Mouse (Mus musculus) hindbrain, embryonic 14.5 days (tissue): ENCODE data around the gene Nptxr. TPM values are rescaled to one million over a fixed set of nuclear protein-coding genes. Genes with fewer than 3 reads are reported as not detected.
"Not testable (repeated sequence)": the region's sequence is repeated elsewhere in the genome, so short reads cannot be mapped to it uniquely, and the experiment has no call there.

Experiments
- ATAC-seq: fragments of 200-750 bp; cut with Nextera tagmentation; 2 replicates; pipeline ENCODE4 v1.8.0; 2017; ENCODE audit warnings: moderate number of reproducible peaks, mild to moderate bottlenecking, moderate TSS enrichment, moderate library complexity; ENCODE audit not compliant: low FRiP score
- DNase-seq: peaks from one replicate; pipeline ENCODE4 v3.0.0-alpha.2; 2015; ENCODE audit warnings: low spot score
- H3K27ac ChIP-seq: fragments of 300-500 bp; sonication (generic); 2 replicates; pipeline ENCODE4 v1.5.1; 2014; ENCODE audit warnings: mild to moderate bottlenecking, moderate library complexity
- H3K27me3 ChIP-seq: fragments of 300-500 bp; sonication (generic); 2 replicates; pipeline ENCODE4 v1.6.1; 2014; ENCODE audit warnings: mild to moderate bottlenecking, low read length, mixed read lengths; ENCODE audit not compliant: control insufficient read depth, insufficient read depth
- H3K36me3 ChIP-seq: fragments of 300-500 bp; sonication (generic); replicated peaks from 2 replicates; pipeline ENCODE4 v1.6.1; 2014; ENCODE audit not compliant: control insufficient read depth, insufficient read depth
- H3K4me1 ChIP-seq: fragments of 300-500 bp; sonication (generic); replicated peaks from 2 replicates; pipeline ENCODE4 v1.6.1; 2014; ENCODE audit warnings: antibody characterized with exemption, low read length, mixed read lengths; ENCODE audit not compliant: control insufficient read depth, insufficient read depth
- H3K4me2 ChIP-seq: fragments of 300-500 bp; sonication (generic); replicated peaks from 2 replicates; pipeline ENCODE4 v1.6.1; 2014; ENCODE audit warnings: mild to moderate bottlenecking, moderate library complexity
- H3K4me3 ChIP-seq: fragments of 300-500 bp; sonication (generic); replicated peaks from 2 replicates; pipeline ENCODE4 v1.5.1; 2014; ENCODE audit warnings: mild to moderate bottlenecking, low read length
- H3K9ac ChIP-seq: fragments of 300-500 bp; sonication (generic); 2 replicates; pipeline ENCODE4 v1.6.1; 2014
- H3K9me3 ChIP-seq: fragments of 300-500 bp; sonication (generic); 2 replicates; pipeline ENCODE4 v1.6.1; 2016; ENCODE audit warnings: low read length; ENCODE audit not compliant: control insufficient read depth
- WGBS: fragments of 180-500 bp; shearing (Covaris S2); extraction: QIAGEN DNeasy Blood & Tissue Kit; methylation state at CpG from one replicate; pipeline ENCODE4 v1.1.7; 2014; 5-methylcytosine and 5-hydroxymethylcytosine counted together
- polyA plus RNA-seq: library from polyadenylated mRNA; unstranded; fragments of >200 nt; fragmentation: Nextera tagmentation; extraction: Ambion mirVana; gene quantifications from 2 replicates; pipeline ENCODE4 v1.2.1, GENCODE M21; 2014

The Nptxr gene
- polyA plus RNA-seq, 1 experiment from 2014 or later = 20.9 TPM

DNA sequence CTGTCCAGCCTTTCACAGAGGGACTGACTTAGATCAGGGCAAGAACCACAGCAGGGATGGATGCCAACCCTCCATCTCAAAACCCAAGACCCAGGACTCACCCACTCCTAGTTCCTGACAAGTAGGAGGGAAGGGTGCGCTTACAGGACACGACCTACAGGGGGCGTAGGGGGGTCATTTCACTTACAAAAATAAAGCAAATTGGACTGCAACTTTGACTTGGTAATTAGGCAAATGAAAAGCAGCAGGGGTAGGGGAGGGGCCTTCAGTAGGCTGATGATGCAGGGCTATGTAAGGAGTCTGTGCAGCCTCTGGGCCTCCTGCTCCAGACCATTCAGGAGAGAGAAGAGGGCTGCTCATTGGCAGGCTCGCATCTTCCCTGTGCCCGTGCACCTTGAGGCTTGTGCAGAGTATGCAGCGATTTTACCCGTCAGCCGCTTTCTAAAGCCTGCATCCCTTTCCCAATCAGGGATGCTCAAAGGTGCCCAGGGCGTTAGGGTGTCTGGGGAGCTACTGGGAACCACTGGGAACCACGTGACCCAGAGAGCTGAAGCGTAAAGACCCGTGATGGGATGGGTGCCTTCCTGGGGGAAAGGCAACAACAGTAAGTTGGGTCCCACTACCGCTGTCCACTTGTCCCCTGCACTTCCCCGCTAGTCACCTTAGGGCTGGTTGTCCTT lies 20.7 kb upstream of the Nptxr start:
- Histone ChIP-seq H3K27ac (no peak overlapping the region), H3K27me3 (no peaks in the 10 kb centered on the region), H3K4me1 (peaks cover 55% of the 10 kb centered on the region), H3K9ac (no peak overlapping the region), H3K9me3 (no peaks in the 10 kb centered on the region), H3K4me2 (no peak overlapping the region), H3K4me3 (no peak overlapping the region), H3K36me3 (peaks cover 43% of the 10 kb centered on the region)
- ATAC-seq (no peak), DNase-seq (no peak)
- WGBS = 54% methylated on average over 14 of the region's 14 CpGs

DNA sequence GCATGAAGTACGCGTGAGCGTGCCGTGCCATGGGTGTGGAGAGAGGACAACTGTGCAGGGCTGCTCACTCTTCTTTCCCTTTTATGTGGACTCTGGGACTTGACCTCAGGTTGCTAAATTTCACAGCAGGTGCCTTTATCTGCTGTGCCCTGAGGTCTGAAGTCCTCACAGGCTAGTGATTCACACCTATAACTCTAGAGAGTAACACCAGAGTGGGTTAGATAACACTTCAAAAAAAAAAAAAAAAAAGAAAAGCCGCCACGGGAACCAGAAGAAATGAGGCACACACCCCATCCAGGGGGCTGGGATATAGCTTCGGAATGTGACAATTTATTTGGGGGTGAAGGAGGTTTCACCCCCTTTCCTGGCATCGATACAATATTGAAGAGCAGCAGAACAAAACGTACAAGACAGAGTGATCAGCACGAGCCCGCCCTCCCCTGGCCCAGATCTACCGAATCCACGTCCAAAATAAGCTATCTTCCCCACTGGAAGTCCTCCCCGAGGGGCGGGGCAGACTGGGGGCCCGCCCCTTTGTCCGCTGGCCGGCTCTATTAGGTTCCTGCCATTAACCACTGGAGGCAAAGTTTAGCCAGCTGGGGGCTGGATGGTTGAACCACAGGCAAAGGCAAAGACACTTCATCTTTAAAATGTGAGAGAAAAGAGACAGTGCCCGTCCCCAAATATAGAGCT lies 19.2 kb upstream of the Nptxr start:
- Histone ChIP-seq H3K4me1 (peaks cover 40% of the 10 kb centered on the region; the same call in 1 of the 2 replicates), H3K4me2 (no peak overlapping the region), H3K4me3 (no peak overlapping the region), H3K9ac (no peak overlapping the region), H3K36me3 (peaks cover 40% of the 10 kb centered on the region), H3K27me3 (no peaks in the 10 kb centered on the region), H3K27ac (no peak overlapping the region), H3K9me3 (no peaks in the 10 kb centered on the region)
- 74% methylated on average over 19 of the region's 19 CpGs for WGBS
- DNase-seq (no peak), ATAC-seq (no peak)

GRCm38 (mm10) chr15:79822265-79823199 lies 18.0 kb upstream of the Nptxr start:
- ATAC-seq = peak; percentile 12; the same call in 1 of the 2 replicates
- H3K4me1 ChIP-seq = peaks cover 28% of the 10 kb centered on the region; the same call in 1 of the 2 replicates
- H3K36me3 ChIP-seq = peaks cover 28% of the 10 kb centered on the region
- DNase-seq = no peak
- no peak overlapping the region for H3K27ac ChIP-seq
- no peak overlapping the region for H3K4me3 ChIP-seq
- WGBS = 69% methylated on average over 13 of the region's 13 CpGs
- H3K27me3 ChIP-seq = no peaks in the 10 kb centered on the region
- 0 out of 2 replicates have a peak, but pooled peaks cover 4% of the 10 kb centered on the region for H3K9me3 ChIP-seq
- H3K4me2 ChIP-seq = no peak overlapping the region
- H3K9ac ChIP-seq = no peak overlapping the region

GRCm38 (mm10) chr15:79818325-79818724 lies 13.8 kb upstream of the Nptxr start:
- Histone ChIP-seq H3K27me3 (no peaks in the 10 kb centered on the region), H3K9me3 (0 out of 2 replicates have a peak, but pooled peaks cover 4% of the 10 kb centered on the region), H3K9ac (no peak overlapping the region), H3K4me3 (no peak overlapping the region), H3K36me3 (peaks cover 9% of the 10 kb centered on the region), H3K4me1 (no peaks in the 10 kb centered on the region), H3K4me2 (no peak overlapping the region), H3K27ac (no peak overlapping the region)
- DNase-seq (no peak), ATAC-seq (no peak)
- WGBS = 93% methylated on average over 4 of the region's 4 CpGs

- no peaks in the 10 kb centered on the region for H3K4me1 ChIP-seq
- ATAC-seq (no peak), DNase-seq (no peak)
- no peak overlapping the region for H3K27ac ChIP-seq
- H3K4me3 ChIP-seq = no peak overlapping the region
- no peaks in the 10 kb centered on the region for H3K27me3 ChIP-seq
- H3K9me3 ChIP-seq = 0 out of 2 replicates have a peak, but pooled peaks cover 4% of the 10 kb centered on the region
- H3K36me3 ChIP-seq = no peaks in the 10 kb centered on the region
- 39% methylated on average over 8 of the region's 8 CpGs for WGBS
- H3K9ac ChIP-seq = no peak overlapping the region
- H3K4me2 ChIP-seq = no peak overlapping the region
These were observed 9.2 kb upstream of the Nptxr start for GRCm38 (mm10) chr15:79813666-79814258.

- not testable (repeated sequence) for ATAC-seq, H3K27ac ChIP-seq, H3K4me3 ChIP-seq, H3K36me3 ChIP-seq, H3K4me2 ChIP-seq, H3K4me1 ChIP-seq, H3K9ac ChIP-seq, H3K9me3 ChIP-seq, DNase-seq, H3K27me3 ChIP-seq
- 67% methylated on average over 2 of the region's 2 CpGs for WGBS
These were observed 8.3 kb upstream of the Nptxr start for GRCm38 (mm10) chr15:79812840-79813239.

DNA sequence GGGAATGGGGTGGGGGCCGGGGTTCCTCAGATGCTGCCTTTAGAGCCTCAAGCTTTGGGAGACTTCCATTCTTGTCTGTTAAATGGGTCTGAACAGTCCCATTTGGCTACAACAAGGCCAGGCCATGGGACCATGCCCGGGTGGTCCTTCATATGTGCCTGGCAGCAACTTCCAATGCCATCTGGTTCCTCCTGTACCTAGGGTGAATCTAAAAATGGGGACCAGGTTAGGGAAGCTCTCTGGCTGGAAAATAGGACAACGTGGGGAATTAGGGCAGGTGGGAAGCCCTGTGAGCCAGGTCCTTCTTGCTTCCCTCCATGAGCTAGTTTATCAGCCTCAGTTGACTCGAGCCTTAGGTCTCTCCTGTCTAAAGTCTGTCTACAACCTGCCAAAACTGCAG lies 6.4 kb upstream of the Nptxr start:
- H3K4me2 ChIP-seq = no peak overlapping the region

DNA sequence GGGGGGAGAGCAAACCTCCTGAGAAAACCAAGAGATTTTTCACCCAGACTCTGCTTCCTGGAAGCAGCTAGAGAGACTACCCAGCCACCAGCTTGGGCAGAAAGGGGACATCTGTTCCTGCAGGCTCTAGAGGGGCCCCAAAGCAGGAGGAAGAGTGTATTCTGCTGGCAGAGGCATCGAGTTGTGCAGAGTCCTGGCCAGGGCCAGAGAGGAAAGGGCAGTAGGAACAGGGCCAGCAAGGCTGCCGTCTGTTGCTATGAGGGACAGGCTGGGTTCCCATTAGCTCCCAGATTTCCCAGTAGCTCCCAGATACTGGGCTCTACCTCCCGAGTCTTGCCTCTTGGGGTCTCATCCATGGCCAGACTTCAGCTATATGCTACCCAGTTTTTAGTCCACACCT lies 5.5 kb upstream of the Nptxr start:
- Histone ChIP-seq H3K4me3 (no peak overlapping the region), H3K36me3 (no peaks in the 10 kb centered on the region), H3K9ac (no peak overlapping the region), H3K4me1 (peaks cover 2% of the 10 kb centered on the region), H3K9me3 (no peaks in the 10 kb centered on the region), H3K27ac (no peak overlapping the region), H3K4me2 (no peak overlapping the region), H3K27me3 (peaks cover 24% of the 10 kb centered on the region)
- no peak for DNase-seq
- WGBS = 62% methylated on average over 3 of the region's 3 CpGs
- no peak for ATAC-seq

More for the DNA sequence above, 6.4 kb upstream of the Nptxr start:
- no peak for DNase-seq
- Histone ChIP-seq H3K9ac (no peak overlapping the region), H3K27ac (no peak overlapping the region), H3K4me1 (no peaks in the 10 kb centered on the region), H3K9me3 (no peaks in the 10 kb centered on the region), H3K27me3 (peaks cover 15% of the 10 kb centered on the region), H3K36me3 (no peaks in the 10 kb centered on the region), H3K4me3 (no peak overlapping the region)
- WGBS = 78% methylated on average over 4 of the region's 4 CpGs
- ATAC-seq = no peak
